In the genomic region with DNA sequence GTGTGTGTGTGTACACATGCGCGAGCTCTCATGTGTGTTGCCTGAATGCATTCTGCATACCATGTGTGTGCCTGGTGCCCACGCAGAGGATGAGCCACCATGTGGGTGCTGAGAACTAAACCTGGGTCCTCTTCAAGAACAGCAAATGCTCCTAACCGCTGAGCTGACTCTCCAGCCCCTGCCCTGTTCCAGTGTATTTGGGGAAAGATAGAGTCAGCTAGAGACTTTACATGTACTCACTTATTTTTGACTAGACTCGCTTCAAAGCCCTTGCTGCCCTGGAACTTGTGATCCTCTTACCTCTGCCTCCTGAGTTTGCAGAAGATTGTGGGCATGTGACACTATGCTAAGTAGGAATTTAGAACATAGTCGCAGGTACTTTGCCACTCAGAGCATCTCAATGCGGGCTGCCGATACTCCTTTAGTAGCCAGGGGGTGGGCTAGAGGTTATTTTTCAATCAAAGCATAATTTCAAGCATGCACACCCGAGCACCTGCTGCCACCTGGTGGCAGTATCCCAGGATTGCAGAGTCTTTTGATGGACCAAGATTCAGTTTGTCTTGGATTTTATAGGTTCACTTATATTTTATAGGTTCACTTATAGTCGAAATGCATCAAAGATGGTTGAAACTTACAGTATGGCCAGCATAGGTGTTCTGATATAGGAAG, we compare ENCODE assay signal across 8 mouse cellular contexts. TPM values are rescaled to one million over a fixed set of nuclear protein-coding genes. Genes with fewer than 3 reads are reported as not detected.
DNase-seq lines count a peak whose midpoint lies in the region; ATAC-seq and TF ChIP-seq lines count a peak whose summit lies in the region.

No protein-coding gene starts in this region.

- ATAC-seq in hindbrain, embryonic 14.5 days (ENCODE audit: low FRiP score) = no peak
- ATAC-seq in hindbrain, embryonic 16.5 days = no peak

- 49% methylated on average over 10 of the region's 10 CpGs for WGBS in hindbrain, embryonic 14.5 days
- WGBS in hindbrain, embryonic 16.5 days = 51% methylated on average over 10 of the region's 10 CpGs

- H3K4me3 ChIP-seq in hindbrain, embryonic 14.5 days (replicated peaks; ENCODE audit: low read length) = no peak overlapping the region
- H3K4me3 ChIP-seq in hindbrain, embryonic 16.5 days (ENCODE audit: low read length) = no peak overlapping the region
- H3K4me3 ChIP-seq in testis, adult 2 months (ENCODE audit: control insufficient read depth, low read depth, low read length) = no peak overlapping the region

- DNase-seq in hindbrain, embryonic 14.5 days (ENCODE audit: low spot score) = peak; percentile 83
- DNase-seq in testis, postnatal 14 days (ENCODE audit: low spot score) = no peak
- peak; percentile 74 for DNase-seq in brain, embryonic 14.5 days (ENCODE audit: low read depth)
- peak; percentile 42 for DNase-seq in hindlimb bud, embryonic 11.5 days (ENCODE audit: extremely low spot score, low read depth, low spot score)
- DNase-seq in retina, postnatal 1 day = peak; percentile 67
- DNase-seq in spleen, adult 12 weeks (ENCODE audit: low spot score) = no peak

- TF ChIP-seq POLR2A in testis, adult 2 months (IDR thresholded peaks at IDR 0.05; ENCODE audit: control insufficient read depth, low read depth, low read length) = no peak
- TF ChIP-seq POLR2A in brain, embryonic 14.5 days (IDR thresholded peaks at IDR 0.05; ENCODE audit: borderline replicate concordance, extremely low read depth, insufficient read depth, insufficient read length, poor library complexity, severe bottlenecking) = no peak

- no peaks in the 10 kb centered on the region for H3K27me3 ChIP-seq in hindbrain, embryonic 14.5 days (ENCODE audit: control insufficient read depth, insufficient read depth, low read length)
- H3K27me3 ChIP-seq in hindbrain, embryonic 16.5 days (replicated peaks; ENCODE audit: control insufficient read depth, insufficient read depth, low read length) = no peaks in the 10 kb centered on the region
- no peaks in the 10 kb centered on the region for H3K27me3 ChIP-seq in testis, adult 2 months (ENCODE audit: control insufficient read depth, insufficient read depth, low read length)

- H3K9me3 ChIP-seq in hindbrain, embryonic 14.5 days (ENCODE audit: control insufficient read depth, low read length) = peaks cover 4% of the 10 kb centered on the region
- H3K9me3 ChIP-seq in hindbrain, embryonic 16.5 days (ENCODE audit: control insufficient read depth, low read length) = no peaks in the 10 kb centered on the region; the same call in 1 of the 2 replicates

- no peak overlapping the region for H3K4me2 ChIP-seq in hindbrain, embryonic 14.5 days (replicated peaks)
- no peak overlapping the region for H3K4me2 ChIP-seq in hindbrain, embryonic 16.5 days (ENCODE audit: low read length)

- no peak overlapping the region for H3K27ac ChIP-seq in hindbrain, embryonic 14.5 days
- no peak overlapping the region for H3K27ac ChIP-seq in hindbrain, embryonic 16.5 days (ENCODE audit: low read depth, low read length)
- no peak overlapping the region for H3K27ac ChIP-seq in testis, adult 2 months (ENCODE audit: control insufficient read depth, insufficient read depth, low read depth, low read length)

- H3K4me1 ChIP-seq in hindbrain, embryonic 14.5 days (replicated peaks; ENCODE audit: control insufficient read depth, insufficient read depth, low read length) = peaks cover 22% of the 10 kb centered on the region
- peaks cover 22% of the 10 kb centered on the region for H3K4me1 ChIP-seq in hindbrain, embryonic 16.5 days (ENCODE audit: control insufficient read depth, insufficient read depth, low read depth, low read length)
- H3K4me1 ChIP-seq in testis, adult 2 months (ENCODE audit: control insufficient read depth, insufficient read depth, low read length) = no peaks in the 10 kb centered on the region

- peaks cover 22% of the 10 kb centered on the region for H3K36me3 ChIP-seq in hindbrain, embryonic 14.5 days (replicated peaks; ENCODE audit: control insufficient read depth, insufficient read depth)
- H3K36me3 ChIP-seq in hindbrain, embryonic 16.5 days (ENCODE audit: control insufficient read depth, insufficient read depth, low read length) = peaks cover 3% of the 10 kb centered on the region
- no peaks in the 10 kb centered on the region for H3K36me3 ChIP-seq in testis, adult 2 months (ENCODE audit: control insufficient read depth, insufficient read depth, low read length)

- no peak overlapping the region for H3K9ac ChIP-seq in hindbrain, embryonic 14.5 days
- no peak overlapping the region for H3K9ac ChIP-seq in hindbrain, embryonic 16.5 days (ENCODE audit: low read depth, low read length)

- peak; percentile 61; the same call in 1 of the 2 replicates for TF ChIP-seq CTCF in testis, adult 2 months (IDR thresholded peaks at IDR 0.05; ENCODE audit: control insufficient read depth, insufficient read depth, insufficient replicate concordance, low read depth, low read length)
- TF ChIP-seq CTCF in brain, embryonic 14.5 days (IDR thresholded peaks at IDR 0.05; ENCODE audit: borderline replicate concordance, extremely low read depth, insufficient read depth, insufficient read length) = peak; percentile 83; the same call in 1 of the 2 replicates

RNA-seq across cellular contexts. Expression of gene Clstn1, which starts 25.2 kb away (rescaled TPM):
- polyA plus RNA-seq in hindbrain, embryonic 14.5 days (2014; fragmentation: Nextera tagmentation; extraction: Ambion mirVana) = 147 and 154 TPM in 2 replicates
- polyA plus RNA-seq in hindbrain, embryonic 16.5 days (2015; fragmentation: Nextera tagmentation; extraction: Ambion mirVana) = 60.4 and 66.6 TPM in 2 replicates
- polyA plus RNA-seq in testis, adult 2 months (2012; rRNA removed) = 11.3 and 13.0 TPM in 2 replicates
- polyA plus RNA-seq in brain, embryonic 14.5 days (2012; rRNA removed) = 51.4 and 145 TPM in 2 replicates

Comparison
In these comparisons a context has a peak if more than half of its experiments do, and no peak if none do; other contexts are left out.
1. DNase-seq: peak in hindbrain, embryonic 14.5 days (single experiment), brain, embryonic 14.5 days (single experiment), hindlimb bud, embryonic 11.5 days (single experiment) and retina, postnatal 1 day (single experiment); none in testis, postnatal 14 days (single experiment) and spleen, adult 12 weeks (single experiment).